Mouse (Mus musculus) urinary bladder, postnatal 4 days (tissue): ENCODE results near the gene Lag3.
A peak's percentile ranks its signal among the peaks of the same experiment; 100 is the strongest.

Source experiments
- DNase-seq, 2 experiments: peaks; one replicate each; pipeline ENCODE4 v3.0.0; 2021 to 2022; ENCODE audit warnings: low spot score in 2 of 2

Lag3 gene

DNA sequence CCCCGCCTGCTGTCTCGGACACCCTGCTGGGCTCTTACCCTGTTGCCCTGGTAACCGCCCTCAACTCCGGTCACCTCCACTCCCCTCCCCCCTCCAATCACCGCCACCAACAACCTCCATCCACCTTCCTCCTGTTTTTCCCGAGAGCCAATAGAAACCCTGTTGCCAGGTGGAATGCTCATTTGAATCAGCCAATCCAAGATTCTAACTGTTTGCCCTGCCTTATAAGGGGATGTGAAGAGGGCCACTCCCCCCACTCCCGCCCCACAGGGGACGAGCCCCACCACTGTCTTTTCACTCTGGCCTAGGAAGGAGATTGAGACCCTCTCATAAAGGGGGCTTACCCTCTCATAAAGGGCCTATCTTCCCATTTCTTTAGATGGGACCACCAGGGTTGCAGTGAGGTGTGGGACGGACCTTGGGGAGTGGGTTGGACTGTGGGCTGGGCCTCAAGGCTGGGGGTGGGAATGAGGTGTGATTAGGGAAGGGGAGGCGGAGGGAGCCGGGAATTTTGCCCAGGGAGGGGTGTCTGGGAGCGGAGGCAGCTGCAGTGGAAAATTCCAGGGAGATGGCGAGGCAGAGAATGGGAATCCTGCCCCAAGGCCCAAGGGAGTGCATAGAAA lies 8.3 kb upstream of the Lag3 start, which contains the start of gene Ptms:
Gene Ptms, minus strand, starts transcription at position 409 of the 623 bp plus-strand sequence.
- peak; percentile 91 to 94 for DNase-seq

DNA sequence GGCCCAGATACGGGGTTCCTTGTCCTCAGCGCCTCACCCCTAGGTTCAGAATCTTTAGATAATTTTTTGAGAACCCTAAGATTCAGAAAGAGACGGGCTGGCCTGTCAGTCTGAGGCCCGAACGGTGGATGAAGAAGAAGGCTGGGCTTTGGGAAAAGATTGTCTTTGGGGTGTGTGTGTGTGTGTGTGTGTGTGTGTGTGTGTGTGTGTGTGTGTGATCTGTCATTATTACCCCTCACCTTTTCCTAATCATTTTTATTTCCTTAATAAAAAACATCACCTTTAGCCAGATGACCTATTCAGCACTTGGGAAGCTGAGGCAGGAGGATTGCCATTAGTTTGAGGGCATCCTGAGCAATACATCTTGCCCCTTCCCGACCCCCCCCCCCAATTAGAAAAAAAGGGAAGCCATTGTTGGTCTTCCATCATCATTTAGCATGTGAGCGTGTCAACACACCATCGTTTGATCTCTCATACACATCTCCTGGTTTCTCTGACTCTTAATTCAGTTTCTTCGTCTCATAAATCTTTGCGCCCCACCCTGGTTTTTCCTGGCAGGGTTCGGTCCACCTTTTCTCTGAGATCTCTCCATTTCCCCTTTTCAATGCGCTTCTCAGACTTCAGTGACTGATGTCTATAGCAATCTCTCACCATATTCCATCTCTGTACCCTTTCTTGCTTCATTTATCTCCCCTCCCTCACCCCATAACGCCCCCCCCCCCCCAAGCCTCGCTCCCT lies 7.6 kb upstream of the Lag3 start:
- no peak for DNase-seq

DNA sequence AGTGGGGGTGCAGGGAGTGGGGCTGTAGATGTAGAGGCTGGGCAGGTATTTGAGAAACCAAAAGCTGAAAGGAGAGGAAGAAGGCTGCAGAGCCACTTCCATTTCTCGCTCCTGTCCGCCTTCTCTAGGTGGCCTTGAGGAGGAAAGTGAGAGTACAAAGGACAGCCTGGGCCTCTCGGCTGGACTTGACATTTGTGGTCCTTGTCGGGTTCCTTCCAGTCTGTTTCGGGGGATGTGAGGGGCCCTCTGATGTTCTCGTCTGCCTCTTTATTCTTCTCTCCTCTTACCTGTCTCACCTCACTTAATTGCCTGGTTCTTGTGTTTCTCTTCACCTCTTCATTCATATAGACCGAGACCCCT lies 6.8 kb upstream of the Lag3 start:
- DNase-seq, result no peak

DNA sequence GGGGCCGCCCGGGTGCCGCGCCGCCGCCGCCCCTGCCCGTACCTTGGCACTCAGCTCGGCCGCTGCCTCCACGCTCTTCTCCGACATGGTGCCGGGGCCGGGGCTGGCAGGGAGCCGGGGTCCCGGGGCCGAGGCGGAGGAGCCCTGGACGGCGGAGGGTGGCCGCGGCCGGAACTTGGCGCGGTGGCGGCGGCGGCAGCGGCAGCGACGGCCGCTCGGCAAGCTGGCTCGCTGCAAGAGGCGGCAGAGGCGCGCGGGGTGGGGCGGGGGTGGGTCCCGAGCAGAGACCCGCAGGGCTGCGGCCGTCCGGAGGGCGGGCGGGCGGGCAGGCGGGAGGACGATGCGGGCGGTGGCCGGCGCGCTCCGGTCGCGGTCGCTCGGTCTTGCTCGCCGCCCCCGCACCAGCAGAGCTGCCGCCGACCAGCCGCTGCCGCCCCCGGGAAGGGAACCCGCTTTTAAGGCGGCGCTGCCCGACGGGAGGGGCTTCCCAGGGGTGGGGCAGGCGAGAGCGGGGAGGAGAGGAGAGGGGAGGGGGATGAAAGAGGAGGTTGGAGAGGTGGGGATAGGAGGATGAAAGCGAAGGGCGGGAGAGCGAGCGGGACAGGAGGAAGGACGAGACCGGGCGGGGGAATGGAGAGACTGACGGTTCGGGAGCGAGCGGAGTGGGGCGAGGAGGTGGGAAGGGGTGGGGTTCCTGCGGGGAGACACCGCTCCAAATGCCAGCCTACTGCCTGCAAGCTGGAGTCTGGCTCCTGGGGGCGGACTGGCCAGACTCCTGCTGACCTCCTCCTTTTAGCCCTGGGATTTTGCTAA lies 6.2 kb upstream of the Lag3 start:
- DNase-seq, result peak; percentile 90

DNA sequence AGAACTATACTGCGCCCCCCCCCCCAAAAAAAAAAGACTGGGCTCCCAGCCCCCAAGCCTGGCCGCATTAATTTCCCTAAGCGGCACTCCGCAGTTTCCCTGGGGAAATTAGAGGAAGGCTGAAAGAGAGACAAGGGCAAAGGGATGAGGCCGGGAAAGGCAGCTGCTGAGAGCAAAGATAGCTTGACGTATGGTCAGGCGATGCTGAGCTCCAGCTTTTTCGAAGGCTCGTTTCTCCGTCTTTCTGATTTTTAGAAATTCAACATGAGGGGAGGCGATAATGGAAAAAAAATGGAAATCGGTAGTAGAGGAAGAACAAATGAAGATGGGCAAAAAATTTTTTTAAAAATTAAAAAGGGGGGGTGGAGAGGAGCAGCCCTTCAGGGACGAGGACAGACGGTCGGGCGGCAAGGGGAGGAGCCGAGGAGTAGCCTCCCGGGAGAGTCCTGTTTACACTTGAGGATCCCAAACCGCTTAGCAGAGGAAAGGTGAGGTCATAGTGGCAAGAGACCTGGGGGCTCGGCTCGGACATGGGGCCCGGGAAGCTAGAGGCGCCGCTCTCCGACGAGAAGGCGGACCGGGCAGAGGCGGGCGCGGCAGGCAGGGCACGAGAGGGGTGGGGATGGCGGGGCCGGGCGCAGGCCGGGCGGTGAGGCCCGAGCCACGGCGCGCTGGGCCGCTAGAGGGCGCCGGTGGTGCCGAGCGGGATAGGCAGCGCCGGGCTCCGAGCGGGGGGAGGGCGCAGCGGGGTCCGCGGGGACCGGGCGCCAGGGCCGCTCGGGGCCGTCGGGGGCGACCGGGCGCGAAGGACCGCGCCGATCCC lies 5.4 kb upstream of the Lag3 start:
- DNase-seq, result peak; percentile 87 to 93

DNA sequence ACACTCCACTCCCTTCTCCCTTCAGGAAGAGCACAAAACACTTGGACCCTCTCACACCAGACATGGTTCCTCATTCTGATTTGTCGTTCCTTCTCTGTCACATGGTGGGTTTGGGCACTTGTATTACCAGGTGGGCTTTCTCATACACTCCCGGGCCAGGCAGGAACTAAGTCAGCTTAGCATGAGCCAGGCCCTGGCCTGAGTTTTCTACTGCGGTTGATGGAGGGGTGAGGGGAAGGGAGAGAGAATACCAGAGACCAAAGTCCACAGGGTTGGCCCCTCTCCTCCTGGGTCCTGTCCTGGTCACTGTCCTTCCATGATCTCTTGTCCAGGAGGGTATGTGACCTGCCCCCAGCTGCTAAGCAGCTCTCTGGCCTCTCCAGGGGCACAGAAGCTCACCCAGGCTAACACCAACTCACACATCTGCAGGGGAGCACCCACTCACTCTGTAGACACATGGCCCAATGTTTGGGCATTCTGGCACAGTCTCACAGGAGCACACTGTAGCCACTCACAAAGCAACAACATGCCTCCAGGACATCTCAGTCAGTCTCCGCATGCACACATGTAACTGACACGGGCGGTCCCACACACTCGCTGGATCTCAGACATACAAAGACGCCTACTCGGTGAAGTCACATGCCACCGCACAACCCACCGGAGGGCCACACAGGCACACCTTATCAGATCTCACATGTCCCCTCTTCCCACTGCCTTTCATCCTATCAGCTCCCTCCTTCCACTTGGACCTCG lies 4.6 kb upstream of the Lag3 start:
- DNase-seq, result no peak

DNA sequence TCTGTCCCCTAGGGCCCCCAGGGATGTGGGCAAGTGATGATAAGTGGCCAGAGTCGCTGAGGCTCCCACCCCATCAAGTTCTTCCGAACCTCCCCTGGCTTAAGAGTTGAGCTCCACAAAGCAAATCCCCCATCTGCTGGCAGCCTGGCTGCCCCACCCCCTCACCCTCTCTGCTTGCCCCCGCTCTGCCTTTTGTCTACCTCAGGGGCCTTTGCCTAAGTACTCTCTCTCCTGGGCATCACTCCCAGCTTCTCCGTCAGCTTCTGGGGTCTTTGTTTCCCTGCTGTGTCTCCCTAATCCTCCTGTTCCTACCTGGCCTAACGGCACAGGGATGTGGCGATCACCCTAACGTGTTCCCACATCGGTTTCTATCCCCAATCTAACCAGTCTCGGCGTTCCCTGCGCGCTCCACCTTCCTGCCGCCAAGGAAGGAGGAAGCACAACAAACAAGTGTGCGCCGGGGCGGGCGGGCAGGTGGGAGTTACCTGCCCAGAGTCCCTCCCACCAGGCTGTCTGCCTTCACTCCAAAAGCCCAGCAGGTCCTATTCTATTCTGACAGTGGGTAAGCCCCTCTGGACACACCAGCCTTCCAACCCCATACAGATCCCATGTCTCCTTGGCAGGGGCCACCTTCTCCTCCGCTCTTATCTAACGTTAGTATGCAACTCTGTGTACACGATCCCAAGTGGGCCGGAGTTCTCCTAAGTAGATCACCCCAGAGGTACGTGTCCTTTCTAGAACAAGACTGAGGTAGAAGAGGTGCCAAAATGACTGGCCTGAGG lies 3.8 kb upstream of the Lag3 start:
- no peak for DNase-seq

DNA sequence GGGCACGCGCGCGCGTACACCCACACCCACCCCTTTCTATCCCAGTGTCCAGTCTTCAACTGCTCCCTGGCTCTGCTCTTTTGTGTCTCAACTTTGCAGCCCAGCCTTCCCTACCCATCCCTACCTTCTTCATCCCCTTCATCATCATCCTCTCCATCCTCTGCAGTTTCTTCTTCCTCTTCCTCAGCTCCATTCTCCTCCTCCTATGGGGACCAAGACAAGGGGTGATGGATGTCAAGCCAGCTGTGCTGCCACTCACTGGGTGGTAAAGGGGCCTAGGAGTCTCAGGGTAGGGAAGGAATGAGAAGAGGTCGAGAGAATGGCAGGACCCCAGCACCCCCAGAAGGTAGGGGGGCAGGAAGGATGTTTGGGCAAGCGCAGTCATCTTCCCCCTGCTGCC lies 3.0 kb upstream of the Lag3 start:
- DNase-seq, result no peak

DNA sequence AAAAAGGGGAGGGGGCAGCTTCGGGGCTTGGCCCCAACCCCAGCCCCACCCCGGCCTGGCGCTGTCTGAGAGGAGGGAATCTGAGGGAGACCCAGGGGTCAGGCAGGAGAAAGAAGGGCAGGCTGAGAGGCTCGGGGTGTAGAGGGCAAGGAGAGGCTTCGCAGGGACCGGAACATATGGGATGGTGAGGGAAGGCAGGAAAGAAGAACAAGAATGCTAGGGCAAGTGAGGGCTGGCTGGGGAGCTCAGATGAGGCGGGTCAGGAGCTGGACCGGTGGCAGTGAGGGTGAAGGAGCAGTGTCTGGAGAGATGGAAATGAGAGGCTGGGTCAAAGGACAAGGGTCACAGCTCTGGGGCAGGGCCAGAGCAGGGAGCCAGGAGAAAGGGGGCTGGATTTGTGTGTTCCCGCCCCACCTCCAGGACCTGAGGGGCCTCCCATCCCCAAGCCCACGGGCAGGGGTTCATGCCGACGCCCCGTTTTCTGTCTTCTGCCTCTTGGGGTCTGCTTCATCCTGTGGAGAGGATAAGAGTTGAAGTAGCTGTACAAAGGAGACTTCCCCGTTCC lies 2.3 kb upstream of the Lag3 start:
- DNase-seq, result no peak

DNA sequence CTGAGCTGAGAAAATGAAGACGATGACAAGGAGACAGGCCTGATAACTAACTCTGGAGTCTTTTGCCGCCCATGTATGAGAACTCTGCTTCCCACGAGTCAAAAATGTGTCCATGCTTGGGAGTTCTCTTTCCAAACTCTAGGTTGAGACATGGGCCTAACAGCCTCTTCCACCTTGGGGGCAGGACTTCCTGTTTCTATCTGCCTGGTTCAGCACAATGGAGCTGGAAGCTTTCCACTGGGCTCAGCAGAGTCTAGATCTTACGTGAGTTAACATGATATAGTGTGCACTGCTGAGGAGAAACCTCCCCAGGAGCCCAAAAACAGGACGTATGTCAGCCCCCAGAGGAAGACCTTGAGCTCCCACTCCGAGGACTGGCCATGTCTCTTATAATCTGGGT lies 1.7 kb upstream of the Lag3 start:
- no peak for DNase-seq

DNA sequence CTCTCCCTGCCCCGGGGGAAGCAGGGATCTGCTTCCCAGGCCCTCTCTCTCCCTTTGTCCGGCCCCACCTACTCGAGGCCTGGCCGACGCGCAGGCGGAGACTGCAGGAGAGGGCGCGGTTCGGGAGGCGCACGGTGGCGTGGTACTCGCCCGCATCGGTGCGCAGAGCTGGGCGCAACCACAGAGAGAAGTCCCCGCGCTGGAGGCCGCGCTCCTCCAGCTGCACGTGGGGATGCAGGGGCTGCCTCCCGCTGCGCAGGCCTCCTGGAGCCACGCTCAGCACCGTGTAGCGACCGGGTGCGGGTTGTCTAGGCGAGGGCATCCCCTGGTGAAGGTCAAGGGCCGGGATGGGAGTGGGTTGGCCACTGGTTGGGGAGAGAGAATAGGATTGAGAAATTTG lies 1.5 kb downstream of the Lag3 start:
- no peak for DNase-seq

DNA sequence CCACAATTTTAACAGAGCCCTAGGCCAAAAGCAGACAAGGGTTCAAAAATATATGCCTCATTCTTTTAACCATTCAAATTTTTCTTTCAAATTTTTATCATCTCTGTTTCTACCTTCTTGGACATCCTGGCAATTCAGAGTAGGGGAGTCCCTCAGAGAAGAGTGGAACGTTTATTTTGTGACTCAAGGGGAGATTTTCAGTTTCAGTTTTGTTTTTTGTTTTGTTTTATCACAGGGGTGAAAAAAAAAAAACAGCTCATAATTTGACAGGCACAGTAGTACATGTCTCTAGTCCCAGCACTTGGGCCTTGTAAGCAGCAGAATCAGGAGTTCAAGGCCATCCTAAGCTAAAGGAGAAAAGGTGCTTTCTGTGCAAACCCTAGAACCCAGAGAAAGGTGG lies 3.7 kb downstream of the Lag3 start:
- no peak for DNase-seq

DNA sequence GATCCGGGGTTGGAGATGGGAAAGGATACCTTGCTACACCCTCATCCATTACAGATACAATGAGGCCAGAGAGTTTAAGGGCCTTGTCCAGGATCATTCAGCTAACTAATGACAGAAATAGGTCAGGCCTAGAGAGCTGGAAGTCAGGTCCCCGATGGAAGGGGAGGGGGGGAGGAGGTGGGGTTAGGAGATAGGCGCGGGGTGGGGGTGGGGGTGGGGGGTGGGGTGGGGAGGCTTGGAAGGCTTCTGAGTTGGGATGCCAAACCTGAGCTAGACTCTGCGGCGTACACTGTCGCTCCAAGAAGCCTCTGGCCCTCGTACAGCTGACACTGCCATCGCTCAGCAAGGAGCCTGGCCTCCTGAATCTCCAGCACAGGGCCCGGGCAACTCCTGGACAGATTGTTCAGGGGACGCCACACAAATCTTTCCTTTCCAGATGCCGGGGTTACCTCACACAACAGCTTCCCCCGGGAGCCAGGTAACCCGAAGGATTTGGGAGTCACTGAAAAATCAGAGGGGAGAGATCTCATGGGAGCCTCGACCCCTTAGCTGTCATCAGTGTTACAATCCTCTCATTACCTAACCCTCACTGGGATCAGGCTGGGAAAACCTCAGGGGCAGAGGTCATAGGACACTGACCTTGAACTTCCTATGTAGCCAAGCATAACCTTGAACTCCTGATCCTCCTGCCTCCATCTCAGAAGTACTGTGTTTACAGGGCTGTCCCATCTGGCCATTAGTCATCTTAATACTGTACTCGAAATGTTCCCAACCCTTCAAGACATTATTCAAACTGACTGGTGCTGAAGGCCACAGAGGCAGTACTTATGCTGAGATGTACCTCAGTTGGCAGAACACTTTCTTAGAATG lies 6.3 kb downstream of the Lag3 start:
- DNase-seq, result no peak

DNA sequence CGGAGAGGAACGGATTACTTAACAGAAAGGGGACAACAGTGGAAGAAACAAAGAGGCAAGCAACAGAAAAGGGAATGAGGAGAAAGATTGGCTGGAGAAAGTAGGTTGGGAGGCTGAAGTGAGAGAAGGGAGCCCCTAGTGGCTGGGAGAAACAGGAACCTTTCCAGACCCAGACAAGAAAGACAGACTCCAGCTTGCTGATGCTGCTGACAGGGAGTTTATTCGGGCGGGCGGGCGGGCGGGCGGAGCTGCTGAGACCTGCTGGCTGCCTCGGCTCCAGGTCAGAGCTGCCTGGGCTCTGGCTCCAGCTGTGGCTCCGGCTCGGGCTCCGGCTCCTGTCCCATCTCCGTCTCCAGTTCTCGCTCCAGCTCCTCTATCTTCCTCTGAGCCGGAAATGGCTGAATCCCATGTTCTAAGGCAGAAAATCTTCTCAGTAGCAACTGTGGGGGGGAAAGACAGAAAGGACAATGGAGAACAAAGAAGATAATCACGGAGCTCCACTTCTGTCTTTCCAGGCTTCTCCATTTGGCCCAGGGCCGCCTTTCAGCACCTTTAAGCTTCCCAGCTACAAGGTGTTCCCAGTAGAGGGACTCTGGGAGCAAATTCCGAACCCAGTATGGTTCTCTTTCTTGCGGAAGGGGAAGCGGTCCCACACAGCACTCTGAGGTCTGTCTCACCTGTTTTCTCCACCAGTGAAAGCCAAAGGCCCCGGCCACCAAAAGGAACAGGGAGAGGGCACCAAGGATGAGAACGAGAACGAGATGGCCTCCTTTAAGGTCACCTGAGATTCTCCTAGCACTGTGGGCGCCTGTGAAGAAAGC lies 7.1 kb downstream of the Lag3 start:
- DNase-seq, result peak; percentile 73 to 74

DNA sequence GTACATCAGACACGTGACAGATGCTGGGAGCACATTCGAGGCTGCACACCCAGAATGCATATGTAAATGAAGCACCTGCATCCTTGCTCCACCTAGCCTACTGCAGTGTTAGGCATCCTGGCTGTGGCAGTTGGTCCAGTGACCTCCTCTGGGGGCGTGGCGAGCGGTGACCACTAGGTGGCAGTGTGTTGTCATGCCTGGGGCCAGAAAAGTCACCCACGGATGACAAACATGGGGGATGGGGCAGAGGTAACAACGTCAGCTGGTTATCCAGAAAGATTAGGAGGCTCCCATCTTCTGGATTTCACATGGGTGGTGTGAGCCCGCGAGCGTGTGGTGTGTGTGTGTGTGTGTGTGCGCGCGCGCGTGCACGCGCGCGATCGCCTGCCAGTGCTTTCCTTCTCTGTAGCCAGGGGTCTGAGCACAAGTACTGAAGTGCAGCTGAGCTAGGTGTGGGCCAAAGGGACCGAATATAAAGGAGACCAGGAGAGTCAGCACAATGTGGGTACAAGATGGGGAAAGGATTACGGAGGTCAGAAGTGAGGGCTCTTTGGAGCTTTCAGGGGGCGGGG lies 7.8 kb downstream of the Lag3 start:
- peak; percentile 91 to 96 for DNase-seq

DNA sequence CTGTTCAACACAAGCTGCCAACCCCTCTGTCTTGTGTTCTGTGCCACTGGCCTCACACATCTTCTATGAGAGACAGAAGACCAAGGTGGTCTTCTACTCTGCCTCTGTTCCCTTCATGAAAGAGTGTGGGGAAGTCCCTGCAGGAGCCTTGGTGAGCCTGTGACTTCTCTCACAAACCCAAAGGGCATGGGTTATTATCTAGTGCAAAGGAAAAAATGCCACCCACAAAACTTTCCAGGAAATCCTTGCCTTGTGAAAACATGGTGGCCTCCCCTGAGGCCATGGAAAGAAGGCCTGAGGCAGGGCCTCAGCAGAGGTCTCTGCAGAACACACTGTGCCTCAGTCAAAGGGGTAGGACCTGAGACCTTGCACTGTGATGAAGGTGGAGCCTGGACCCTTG lies 9.7 kb downstream of the Lag3 start:
- DNase-seq, result no peak

DNA sequence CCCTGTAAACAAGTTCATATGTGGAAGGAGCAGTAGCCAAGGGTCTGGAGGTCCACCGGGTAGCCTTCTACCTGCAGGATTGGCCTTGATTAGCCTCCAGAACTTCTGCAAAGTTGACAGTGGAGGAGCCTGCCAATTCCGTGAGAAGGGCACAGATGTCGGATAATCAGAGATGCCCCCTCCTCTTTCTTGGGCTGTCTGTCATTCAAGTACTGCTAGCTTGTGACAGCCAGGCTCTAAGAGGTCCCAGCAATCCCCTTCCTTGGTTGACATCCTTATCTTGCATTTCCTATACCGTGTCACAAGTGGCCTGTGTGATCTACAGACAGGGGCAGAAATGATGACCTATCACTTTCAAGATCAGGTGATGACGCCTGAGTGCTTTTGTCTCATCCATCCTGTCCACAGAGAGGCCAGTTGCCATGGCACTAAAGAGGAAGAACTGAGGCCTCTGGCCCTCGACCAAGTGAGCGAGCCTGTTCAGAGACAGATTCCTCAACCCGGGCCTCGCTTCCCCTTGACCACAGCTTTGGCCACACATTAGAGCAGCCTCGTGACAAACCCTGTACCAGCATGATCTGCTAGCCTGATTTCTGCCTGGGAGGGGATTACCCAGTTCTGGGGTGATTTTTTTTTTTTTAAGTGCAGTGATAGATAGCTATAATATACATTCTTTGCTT lies 10.6 kb downstream of the Lag3 start:
- DNase-seq, result no peak
